ENCODE assay signal across 31 mouse cellular contexts in the genomic region with DNA sequence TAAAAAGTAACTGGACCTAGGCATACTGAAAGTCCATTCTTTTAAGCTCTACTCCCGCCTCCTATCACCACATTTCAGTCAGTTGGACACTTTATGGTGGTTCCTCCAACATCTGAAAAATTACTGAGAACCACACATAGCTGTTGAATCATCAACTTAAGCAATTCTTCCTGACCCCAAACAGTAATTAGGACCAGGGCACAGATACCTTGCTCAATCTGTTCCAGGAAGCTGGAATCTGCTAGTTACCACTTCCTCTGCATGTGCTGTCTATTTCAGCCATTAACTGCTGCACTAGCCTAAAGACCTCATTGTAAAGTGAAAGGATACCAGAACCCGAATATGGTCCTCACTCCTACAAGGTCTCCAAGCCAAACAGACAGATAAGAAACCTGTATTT. TPM values are rescaled to one million over a fixed set of nuclear protein-coding genes. Genes with fewer than 3 reads are reported as not detected.
"Had no signal": no experiment of that assay in that cellular context is flagged by ENCODE, and none has a peak within 500 bp of the region (broad histone marks: within the 10 kb centered on the region; RNA-seq: fewer than 3 reads in every experiment).

No protein-coding gene starts in this region.

- ATAC-seq: intestine, embryonic 15.5 days; midbrain, embryonic 13.5 days; midbrain, embryonic 16.5 days had no signal

- H3K4me1 ChIP-seq: intestine, embryonic 15.5 days; kidney, embryonic 15.5 days; midbrain, embryonic 13.5 days; neural tube, embryonic 13.5 days had no signal

- H3K4me2 ChIP-seq: intestine, embryonic 15.5 days; kidney, embryonic 15.5 days; liver, embryonic 11.5 days; lung, embryonic 14.5 days; midbrain, embryonic 13.5 days; neural tube, embryonic 13.5 days had no signal

- H3K4me3 ChIP-seq: intestine, embryonic 15.5 days; kidney, embryonic 15.5 days; left cerebral cortex, adult 2 months; midbrain, embryonic 13.5 days; myocyte; neural tube, embryonic 13.5 days had no signal

- H3K27ac ChIP-seq: intestine, embryonic 15.5 days; kidney, embryonic 15.5 days; left cerebral cortex, adult 2 months; liver, embryonic 14.5 days; midbrain, embryonic 13.5 days; neural tube, embryonic 13.5 days had no signal

- DNase-seq: kidney, adult 11 months; kidney, adult 8-10 months; kidney, postnatal 10 days; kidney, postnatal 36 days; layer of hippocampus, postnatal 36 days; lung, embryonic 14.5 days; lung, postnatal 10 days; retina, postnatal 1 day; right cerebral cortex, postnatal 25 days; thymus, adult 18-20 months; thymus, postnatal 4 days had no signal

- H3K36me3 ChIP-seq: intestine, embryonic 15.5 days; kidney, embryonic 15.5 days; midbrain, embryonic 13.5 days; neural tube, embryonic 13.5 days had no signal

- H3K27me3 ChIP-seq: intestine, embryonic 15.5 days; kidney, embryonic 15.5 days; midbrain, embryonic 13.5 days; neural tube, embryonic 13.5 days had no signal

- H3K9me3 ChIP-seq: intestine, embryonic 15.5 days; kidney, embryonic 15.5 days; midbrain, embryonic 13.5 days; neural tube, embryonic 13.5 days had no signal

- H3K9ac ChIP-seq: intestine, embryonic 15.5 days; kidney, embryonic 15.5 days; liver, embryonic 14.5 days; lung, embryonic 14.5 days; midbrain, embryonic 13.5 days; neural tube, embryonic 13.5 days had no signal

RNA-seq across cellular contexts. Expression of a gene that starts 1.2 kb away (rescaled TPM):
- total RNA-seq: layer of hippocampus, adult 8-10 months; layer of hippocampus, postnatal 10 days; layer of hippocampus, postnatal 36 days; left cerebral cortex, adult 2 months; left cerebral cortex, postnatal 10 days; left cerebral cortex, postnatal 36 days; monocyte, adult 5-6 weeks; neutrophil, adult 5-6 weeks had no signal
- polyA plus RNA-seq: intestine, embryonic 15.5 days; kidney, embryonic 15.5 days; limb, embryonic 11.5 days; limb, embryonic 14.5 days; liver, embryonic 11.5 days; lung, embryonic 14.5 days; midbrain, embryonic 13.5 days; midbrain, embryonic 16.5 days; myocyte; neural tube, embryonic 13.5 days; spleen, adult 2 months; stomach, embryonic 16.5 days; testis, adult 2 months had no signal

RNA-seq across cellular contexts. Expression of a gene that starts 18.5 kb away (rescaled TPM):
- total RNA-seq: layer of hippocampus, postnatal 10 days; layer of hippocampus, postnatal 36 days; left cerebral cortex, adult 2 months; left cerebral cortex, postnatal 10 days; left cerebral cortex, postnatal 36 days; monocyte, adult 5-6 weeks; neutrophil, adult 5-6 weeks had no signal
- polyA plus RNA-seq: limb, embryonic 11.5 days; lung, embryonic 14.5 days; midbrain, embryonic 13.5 days; midbrain, embryonic 16.5 days; myocyte; testis, adult 2 months had no signal

RNA-seq across cellular contexts. Expression of a gene that starts 31.8 kb away (rescaled TPM):
- total RNA-seq: layer of hippocampus, adult 8-10 months; layer of hippocampus, postnatal 10 days; layer of hippocampus, postnatal 36 days; left cerebral cortex, adult 2 months; left cerebral cortex, postnatal 36 days; monocyte, adult 5-6 weeks; neutrophil, adult 5-6 weeks had no signal
- polyA plus RNA-seq: intestine, embryonic 15.5 days; kidney, embryonic 15.5 days; limb, embryonic 11.5 days; limb, embryonic 14.5 days; liver, embryonic 11.5 days; lung, embryonic 14.5 days; midbrain, embryonic 13.5 days; midbrain, embryonic 16.5 days; myocyte; neural tube, embryonic 13.5 days; stomach, embryonic 16.5 days; testis, adult 2 months had no signal

RNA-seq across cellular contexts. Expression of a gene that starts 35.6 kb away (rescaled TPM):
- total RNA-seq: layer of hippocampus, adult 8-10 months; layer of hippocampus, postnatal 10 days; layer of hippocampus, postnatal 36 days; left cerebral cortex, adult 2 months; left cerebral cortex, postnatal 10 days; left cerebral cortex, postnatal 36 days had no signal
- polyA plus RNA-seq: midbrain, embryonic 13.5 days; midbrain, embryonic 16.5 days; myocyte; testis, adult 2 months had no signal

RNA-seq across cellular contexts. Expression of a gene that starts 37.7 kb away (rescaled TPM):
- total RNA-seq: layer of hippocampus, adult 8-10 months; layer of hippocampus, postnatal 10 days; layer of hippocampus, postnatal 36 days; left cerebral cortex, adult 2 months; left cerebral cortex, postnatal 10 days; left cerebral cortex, postnatal 36 days; monocyte, adult 5-6 weeks; neutrophil, adult 5-6 weeks had no signal
- polyA plus RNA-seq: intestine, embryonic 15.5 days; kidney, embryonic 15.5 days; limb, embryonic 11.5 days; limb, embryonic 14.5 days; liver, embryonic 11.5 days; liver, embryonic 14.5 days; lung, embryonic 14.5 days; midbrain, embryonic 13.5 days; midbrain, embryonic 16.5 days; myocyte; neural tube, embryonic 13.5 days; spleen, adult 2 months; stomach, embryonic 16.5 days; testis, adult 2 months had no signal
